In genomic region chr7:135616479-135616878, GRCm38 (mm10) we compare ENCODE assay signal across 7 mouse cellular contexts.
DNase-seq lines count a peak whose midpoint lies in the region; ATAC-seq and TF ChIP-seq lines count a peak whose summit lies in the region.
"Not testable (repeated sequence)": the region's sequence is repeated elsewhere in the genome, so short reads cannot be mapped to it uniquely, and the experiment has no call there.

No protein-coding gene starts in this region.

- not testable (repeated sequence) for H3K4me2 ChIP-seq in CH12.LX (ENCODE audit: insufficient read depth, low read depth, poor library complexity, severe bottlenecking); intestine, postnatal 0 days (replicated peaks; ENCODE audit: low read depth); lung, postnatal 0 days (replicated peaks; ENCODE audit: low read depth, low read length)

- not testable (repeated sequence) for TF ChIP-seq EP300 in CH12.LX (IDR thresholded peaks at IDR 0.05; ENCODE audit: low read length); lung, postnatal 0 days (IDR thresholded peaks at IDR 0.05)

- not testable (repeated sequence) for H3K27ac ChIP-seq in CH12.LX (ENCODE audit: insufficient read depth, low read depth); intestine, postnatal 0 days (ENCODE audit: low read depth, low read length); liver, adult 2 months (replicated peaks; ENCODE audit: insufficient read depth, low read depth, low read length); lung, postnatal 0 days (ENCODE audit: low read length)

- TF ChIP-seq RAD21 in CH12.LX (IDR thresholded peaks at IDR 0.05; ENCODE audit: low read depth, low read length) = peak; percentile 1

- H3K4me3 ChIP-seq in CH12.LX (replicated peaks in 1 of 3; ENCODE audit: low read depth in 2 of 3, low read length in 2 of 3, poor library complexity in 1 of 3); intestine, postnatal 0 days (ENCODE audit: low read depth, low read length); liver, adult 2 months (ENCODE audit: insufficient read depth, low read depth, low read length); lung, postnatal 0 days (ENCODE audit: low read depth, low read length): not testable (repeated sequence)

- H3K36me3 ChIP-seq in CH12.LX (replicated peaks in 1 of 2; ENCODE audit: control insufficient read depth in 1 of 2, insufficient read depth in 1 of 2, low read length in 1 of 2) = peaks cover 6 to 27% of the 10 kb centered on the region in 2 experiments
- H3K36me3 ChIP-seq in intestine, postnatal 0 days (ENCODE audit: control insufficient read depth, insufficient read depth); liver, adult 2 months (ENCODE audit: control insufficient read depth, insufficient read depth, low read length); lung, postnatal 0 days (ENCODE audit: insufficient read depth, low read length): not testable (repeated sequence)

- peaks cover 3 to 22% of the 10 kb centered on the region in 2 experiments; a peak in 3 of 4 replicates for H3K4me1 ChIP-seq in CH12.LX (ENCODE audit: control insufficient read depth in 1 of 2, insufficient read depth in 2 of 2)
- not testable (repeated sequence) for H3K4me1 ChIP-seq in intestine, postnatal 0 days (replicated peaks; ENCODE audit: control insufficient read depth, insufficient read depth, low read length); liver, adult 2 months (ENCODE audit: control insufficient read depth, insufficient read depth, low read length); lung, postnatal 0 days (ENCODE audit: insufficient read depth, low read depth, low read length)

- H3K9me3 ChIP-seq in CH12.LX (replicated peaks; ENCODE audit: low read length); intestine, postnatal 0 days (ENCODE audit: control insufficient read depth); lung, postnatal 0 days (ENCODE audit: low read length): not testable (repeated sequence)

- H3K9ac ChIP-seq in CH12.LX (ENCODE audit: insufficient read depth, low read depth); intestine, postnatal 0 days (ENCODE audit: low read depth, low read length); liver, adult 2 months (ENCODE audit: low read depth, low read length); lung, postnatal 0 days (replicated peaks; ENCODE audit: low read depth): not testable (repeated sequence)

- H3K79me2 ChIP-seq in CH12.LX (replicated peaks; ENCODE audit: control insufficient read depth, extremely low read depth, insufficient read depth, poor library complexity, severe bottlenecking); liver, adult 2 months (ENCODE audit: control insufficient read depth, insufficient read depth, low read length): not testable (repeated sequence)

- intact Hi-C loops in heart, postnatal 14 days (cut with DNase I) = loop anchor here (2.0 kb wide), 1 partner anchor 80 kb away; the partner anchor contains the start of gene Ptpre

- H3K27me3 ChIP-seq in CH12.LX (replicated peaks); intestine, postnatal 0 days (replicated peaks; ENCODE audit: control insufficient read depth, insufficient read depth, low read length); liver, adult 2 months (ENCODE audit: control insufficient read depth, insufficient read depth, low read length); lung, postnatal 0 days (replicated peaks; ENCODE audit: insufficient read depth, low read length): not testable (repeated sequence)

- not testable (repeated sequence) for ATAC-seq in intestine, postnatal 0 days; lung, postnatal 0 days
- ATAC-seq in megakaryocyte-erythroid progenitor cell, adult 5-6 weeks (replicated peaks; ENCODE audit: low FRiP score, low TSS enrichment, poor library complexity, severe bottlenecking) = 0 out of 2 replicates have a peak, but pooled peaks have one; percentile 42

- DNase-seq in CH12.LX (ENCODE audit: extremely low read depth); liver, adult 2 months (ENCODE audit: extremely low read depth, low read depth, low spot score); lung, postnatal 0 days (ENCODE audit: low spot score): not testable (repeated sequence)
- peak; percentile 16 for DNase-seq in gastrocnemius, postnatal 10 days
- peak; percentile 15 to 37 for DNase-seq in heart, postnatal 14 days

- in situ Hi-C loops in CH12.LX (cut with MboI; ENCODE audit: low pct_ligation_motif_present, low pct_unique_long_range_greater_than_20kb, low sequenced_read_pairs) = not testable (repeated sequence)

- peak in 1 of 2 experiments; percentile 18; a peak in 2 of 4 replicates for TF ChIP-seq CTCF in CH12.LX (conservative IDR thresholded peaks at IDR 0.05 in 1 of 2, IDR thresholded peaks at IDR 0.05 in 1 of 2; ENCODE audit: low read depth in 2 of 2, low read length in 2 of 2)
- peak; percentile 42 for TF ChIP-seq CTCF in intestine, postnatal 0 days (IDR thresholded peaks at IDR 0.05; ENCODE audit: low read depth)
- 0 out of 2 replicates have a peak, but pooled peaks have one; percentile 25 for TF ChIP-seq CTCF in liver, adult 2 months (IDR thresholded peaks at IDR 0.05; ENCODE audit: low read depth, low read length)
- TF ChIP-seq CTCF in lung, postnatal 0 days (IDR thresholded peaks at IDR 0.05) = peak; percentile 44

- dilution Hi-C loops in CH12.LX (cut with MboI; ENCODE audit: extremely low pct_ligation_motif_present, extremely low pct_unique_long_range_greater_than_20kb, low sequenced_read_pairs) = not testable (repeated sequence)

- TF ChIP-seq POLR2A in CH12.LX (IDR thresholded peaks at IDR 0.05; ENCODE audit: low read depth, low read length); liver, adult 2 months (IDR thresholded peaks at IDR 0.05; ENCODE audit: extremely low read depth, insufficient read depth, low read length): not testable (repeated sequence)

TF ChIP-seq in CH12.LX, 34 proteins besides CTCF, POLR2A, EP300 and RAD21:
- TF ChIP-seq SMC3 (IDR thresholded peaks at IDR 0.05; ENCODE audit: low read depth, low read length) = peak; percentile 14
